Mouse (Mus musculus) stomach, postnatal 0 days (tissue): ENCODE measurements around the gene Lrcol1. TPM values are rescaled to one million over a fixed set of nuclear protein-coding genes. Genes with fewer than 3 reads are reported as not detected.

Source experiments
- ATAC-seq: fragments of 200-750 bp; cut with Nextera tagmentation; 2 replicates; pipeline ENCODE4 v1.8.0; 2017; ENCODE audit not compliant: low FRiP score, low TSS enrichment
- DNase-seq: peaks from one replicate; pipeline ENCODE4 v3.0.0-alpha.2; 2016; ENCODE audit warnings: low spot score
- H3K27ac ChIP-seq: fragments of 300-500 bp; sonication (generic); replicated peaks from 2 replicates; pipeline ENCODE4 v1.5.1; 2014; ENCODE audit warnings: mild to moderate bottlenecking, control low read depth
- H3K27me3 ChIP-seq: fragments of 300-500 bp; sonication (generic); 2 replicates; pipeline ENCODE4 v1.6.1; 2014; ENCODE audit warnings: low read length; ENCODE audit not compliant: control insufficient read depth, insufficient read depth
- H3K36me3 ChIP-seq: fragments of 300-500 bp; sonication (generic); 2 replicates; pipeline ENCODE4 v1.6.1; 2014; ENCODE audit warnings: low read length, mixed read lengths; ENCODE audit not compliant: control insufficient read depth, insufficient read depth
- H3K4me1 ChIP-seq: fragments of 300-500 bp; sonication (generic); replicated peaks from 2 replicates; pipeline ENCODE4 v1.6.1; 2014; ENCODE audit warnings: antibody characterized with exemption; ENCODE audit not compliant: control insufficient read depth, insufficient read depth
- H3K4me2 ChIP-seq: fragments of 300-500 bp; sonication (generic); replicated peaks from 2 replicates; pipeline ENCODE4 v1.6.1; 2014; ENCODE audit warnings: low read depth, mild to moderate bottlenecking, control low read depth, moderate library complexity
- H3K4me3 ChIP-seq: fragments of 300-500 bp; sonication (generic); 2 replicates; pipeline ENCODE4 v1.5.1; 2014; ENCODE audit warnings: low read depth, low read length, control low read depth
- H3K9ac ChIP-seq: fragments of 300-500 bp; sonication (generic); 2 replicates; pipeline ENCODE4 v1.6.1; 2014; ENCODE audit warnings: mild to moderate bottlenecking, low read length, control low read depth, mixed read lengths
- H3K9me3 ChIP-seq: fragments of 300-500 bp; sonication (generic); 2 replicates; pipeline ENCODE4 v1.6.1; 2016; ENCODE audit warnings: low read length; ENCODE audit not compliant: control insufficient read depth
- CTCF ChIP-seq: IDR thresholded peaks from 2 replicates; pipeline ENCODE4 v1.5.1; 2016; ENCODE audit warnings: antibody characterized with exemption, low read depth, mild to moderate bottlenecking, moderate library complexity
- EP300 ChIP-seq: optimal IDR thresholded peaks from 2 replicates; pipeline ENCODE3; 2016; ENCODE audit warnings: antibody characterized with exemption
- WGBS: fragments of 180-500 bp; shearing (Covaris S2); extraction: QIAGEN DNeasy Blood & Tissue Kit; methylation state at CpG from one replicate; pipeline ENCODE4 v1.1.7; 2014; 5-methylcytosine and 5-hydroxymethylcytosine counted together
- polyA plus RNA-seq: library from polyadenylated mRNA; unstranded; fragments of >200 nt; fragmentation: Nextera tagmentation; extraction: Ambion mirVana; gene quantifications from 2 replicates; pipeline ENCODE4 v1.2.1, GENCODE M21; 2015

Lrcol1 gene
- polyA plus RNA-seq, 1 experiment from 2014 or later = not detected

DNA sequence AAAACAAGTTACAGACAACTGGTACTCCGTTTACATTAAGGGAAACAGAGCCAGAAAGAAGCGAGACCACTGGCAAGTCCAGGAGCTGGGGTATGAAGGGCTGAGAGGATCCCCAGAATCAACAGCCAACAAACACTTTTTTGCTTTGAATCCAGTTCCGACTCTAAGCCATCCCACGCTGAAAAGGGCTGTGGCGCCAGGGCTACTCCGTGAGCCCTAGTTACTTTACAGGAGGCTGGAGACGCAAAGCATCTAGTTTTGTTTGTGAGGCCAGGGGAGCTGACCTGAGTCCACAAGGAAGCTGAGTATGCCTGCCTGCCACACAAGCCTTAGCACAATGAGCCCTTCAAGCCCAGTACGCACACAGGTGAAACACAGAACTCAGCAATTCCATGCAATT, 42.8 kb downstream of the Lrcol1 start:
- H3K4me3 ChIP-seq = peak overlapping the region; percentile 54
- ATAC-seq = no peak; the same call in 1 of the 2 replicates
- peak overlapping the region; percentile 86 for H3K4me2 ChIP-seq
- no peak for DNase-seq
- H3K27ac ChIP-seq = no peak overlapping the region
- 0 out of 2 replicates have a peak, but pooled peaks cover 5% of the 10 kb centered on the region for H3K4me1 ChIP-seq
- no peak for TF ChIP-seq EP300
- no peak for TF ChIP-seq CTCF
- H3K27me3 ChIP-seq = no peaks in the 10 kb centered on the region
- H3K36me3 ChIP-seq = no peaks in the 10 kb centered on the region
- no peaks in the 10 kb centered on the region for H3K9me3 ChIP-seq
- WGBS = 22% methylated on average over 8 of the region's 8 CpGs
- H3K9ac ChIP-seq = peak overlapping the region; percentile 58

- Histone ChIP-seq H3K4me1 (0 out of 2 replicates have a peak, but pooled peaks cover 5% of the 10 kb centered on the region), H3K27ac (no peak overlapping the region), H3K4me2 (no peak overlapping the region), H3K9ac (no peak overlapping the region), H3K4me3 (no peak overlapping the region), H3K9me3 (no peaks in the 10 kb centered on the region), H3K27me3 (no peaks in the 10 kb centered on the region), H3K36me3 (no peaks in the 10 kb centered on the region)
- 76% methylated on average over 4 of the region's 4 CpGs for WGBS
- DNase-seq = no peak
- TF ChIP-seq CTCF (no peak), EP300 (no peak)
- ATAC-seq = no peak
These were observed 46.1 kb downstream of the Lrcol1 start for GRCm38 (mm10) chr5:110390631-110391030.

DNA sequence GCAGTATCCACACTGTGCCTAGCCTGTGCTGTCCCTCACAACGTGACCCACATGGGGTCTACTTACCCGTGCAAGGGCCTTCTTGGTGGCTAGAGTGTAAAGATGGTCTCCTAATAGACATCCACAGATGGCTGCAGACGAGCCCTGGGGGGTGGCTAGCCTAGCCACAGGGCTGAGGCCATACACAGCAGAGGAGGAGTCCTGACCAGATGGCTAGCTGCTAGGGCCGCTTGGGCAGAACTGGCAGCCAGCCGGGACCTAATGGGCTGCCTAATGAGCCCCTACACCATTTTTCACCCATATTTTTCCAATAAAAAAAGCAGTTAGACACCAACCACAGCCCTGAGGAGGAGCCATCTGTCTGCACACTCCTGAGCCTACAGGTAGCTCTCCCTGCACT, 48.2 kb downstream of the Lrcol1 start:
- H3K36me3 ChIP-seq = no peaks in the 10 kb centered on the region
- no peaks in the 10 kb centered on the region for H3K27me3 ChIP-seq
- no peak overlapping the region for H3K4me3 ChIP-seq
- DNase-seq (no peak), ATAC-seq (no peak)
- no peak overlapping the region for H3K4me2 ChIP-seq
- H3K9ac ChIP-seq = no peak overlapping the region
- no peaks in the 10 kb centered on the region for H3K9me3 ChIP-seq
- no peak overlapping the region for H3K27ac ChIP-seq
- TF ChIP-seq CTCF = no peak
- TF ChIP-seq EP300 = no peak
- 87% methylated on average over 5 of the region's 5 CpGs for whole genome bisulfite sequencing
- no peaks in the 10 kb centered on the region for H3K4me1 ChIP-seq

DNA sequence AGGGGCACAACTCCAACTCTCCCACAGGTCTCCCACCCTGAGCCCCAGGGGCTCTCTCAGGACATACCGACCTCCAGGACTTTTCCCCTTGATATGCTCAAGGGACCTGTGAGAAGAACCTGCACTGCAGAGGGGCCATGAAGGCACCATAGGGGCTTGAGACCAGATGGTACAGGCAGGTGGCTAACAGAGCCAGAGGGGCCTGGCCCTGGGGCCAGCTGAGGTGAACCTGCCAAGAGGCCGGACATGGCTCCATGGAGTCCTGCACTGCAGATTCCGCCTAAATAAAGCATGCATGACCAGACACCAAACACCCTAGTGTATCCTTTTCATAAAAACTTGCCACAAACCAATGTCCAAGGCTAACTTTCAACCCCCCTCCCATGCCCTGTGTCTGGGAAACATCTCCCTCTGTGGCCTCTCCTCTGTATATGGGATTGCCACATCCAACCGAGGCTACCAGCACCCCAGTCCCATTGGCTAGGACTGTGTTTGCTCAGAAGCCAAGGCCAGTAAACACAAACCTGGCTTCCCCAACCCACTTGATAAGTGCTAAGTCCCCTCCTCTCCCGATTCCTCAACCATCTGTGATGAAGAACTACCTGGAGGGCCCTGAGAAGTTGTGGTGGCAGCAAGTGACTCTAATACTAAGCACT, 50.6 kb downstream of the Lrcol1 start:
- ATAC-seq = no peak
- Histone ChIP-seq H3K4me2 (no peak overlapping the region), H3K27me3 (no peaks in the 10 kb centered on the region), H3K4me3 (no peak overlapping the region), H3K36me3 (no peaks in the 10 kb centered on the region), H3K9ac (no peak overlapping the region), H3K4me1 (no peaks in the 10 kb centered on the region), H3K27ac (no peak overlapping the region), H3K9me3 (no peaks in the 10 kb centered on the region)
- TF ChIP-seq EP300 = no peak
- TF ChIP-seq CTCF = no peak
- DNase-seq = no peak
- 76% methylated on average over 5 of the region's 5 CpGs for WGBS

DNA sequence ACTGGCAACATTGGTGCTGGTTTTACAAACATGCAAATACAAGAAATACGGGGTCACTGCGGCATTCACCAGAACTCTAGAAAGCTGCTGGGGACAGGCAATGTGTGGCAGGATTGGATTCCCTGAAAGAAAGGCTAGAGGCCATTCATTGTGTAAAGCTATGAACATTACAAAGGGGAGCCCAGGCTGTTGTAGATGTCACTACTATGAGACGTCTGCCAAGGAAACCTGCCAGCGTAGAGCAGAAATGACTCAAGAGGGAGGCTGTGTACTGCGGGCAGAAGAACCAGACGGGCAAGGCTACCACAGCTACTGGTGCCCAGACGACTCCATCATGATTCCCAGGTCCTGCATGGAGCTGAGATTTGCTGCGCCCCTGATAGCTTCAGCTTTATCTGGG, 56.6 kb downstream of the Lrcol1 start:
- no peak overlapping the region for H3K9ac ChIP-seq
- ATAC-seq = no peak
- H3K4me3 ChIP-seq = no peak overlapping the region
- no peaks in the 10 kb centered on the region for H3K9me3 ChIP-seq
- no peak for TF ChIP-seq EP300
- TF ChIP-seq CTCF = no peak
- WGBS = 85% methylated on average over 8 of the region's 8 CpGs
- DNase-seq = no peak
- no peak overlapping the region for H3K27ac ChIP-seq
- no peaks in the 10 kb centered on the region for H3K36me3 ChIP-seq
- no peaks in the 10 kb centered on the region for H3K4me1 ChIP-seq
- H3K27me3 ChIP-seq = no peaks in the 10 kb centered on the region
- H3K4me2 ChIP-seq = no peak overlapping the region

DNA sequence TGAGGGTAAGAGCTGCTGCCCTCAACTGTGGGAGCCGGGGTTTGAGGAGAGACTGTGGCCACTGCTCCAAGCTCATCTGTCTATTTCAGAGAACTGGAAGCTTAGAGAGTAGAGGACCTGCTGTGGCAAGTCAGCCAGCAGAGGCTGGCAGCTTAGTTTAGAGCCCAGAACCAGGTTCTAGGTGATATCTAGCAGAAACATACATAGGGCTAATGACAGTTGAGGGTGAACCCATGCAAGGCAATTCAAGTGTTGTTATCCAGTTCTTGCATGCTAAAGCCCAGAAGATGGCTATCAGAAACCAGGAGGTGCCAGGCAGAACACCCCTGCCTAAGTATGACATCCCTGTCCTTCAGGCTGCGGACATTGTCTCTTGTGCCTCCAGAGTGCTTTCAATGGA, 58.0 kb downstream of the Lrcol1 start:
- WGBS = 84% methylated on average over 2 of the region's 2 CpGs
- ATAC-seq = no peak

More for the DNA sequence above, 58.0 kb downstream of the Lrcol1 start:
- Histone ChIP-seq H3K36me3 (no peaks in the 10 kb centered on the region), H3K9ac (no peak overlapping the region), H3K4me1 (no peaks in the 10 kb centered on the region; the same call in 1 of the 2 replicates), H3K4me2 (no peak overlapping the region), H3K27ac (no peak overlapping the region), H3K9me3 (no peaks in the 10 kb centered on the region), H3K27me3 (no peaks in the 10 kb centered on the region), H3K4me3 (no peak overlapping the region)
- DNase-seq = no peak
- TF ChIP-seq EP300 (no peak), CTCF (no peak)
